Mouse (Mus musculus) gastrocnemius, postnatal 14 days (tissue): ENCODE results near the gene Efcab2. TPM values are rescaled to one million over a fixed set of nuclear protein-coding genes. Genes with fewer than 3 reads are reported as not detected.

Source experiments
- DNase-seq: peaks from one replicate; pipeline ENCODE4 v3.0.0; 2021; ENCODE audit warnings: mixed read lengths
- intact Hi-C: fragments of 180-260 bp; cut with DNase I; formaldehyde crosslinking; loops from one replicate; pipeline ENCODE4 v1.15.1; 2025; ENCODE audit warnings: low total_unique reads
- total RNA-seq, 2 experiments: library from RNA; stranded (reverse); gene quantifications; 2 replicates each; pipeline ENCODE4 v1.2.3; 2021

Gene Efcab2
- total RNA-seq, 2 experiments from 2014 or later, result 6.2 to 8.4 TPM

- DNase-seq, result no peak
- intact Hi-C loops, result no loop called here
Measured at GRCm38 (mm10) chr1:178458029-178458428, 52.1 kb downstream of the Efcab2 start.

GRCm38 (mm10) chr1:178463712-178464111 lies 57.8 kb downstream of the Efcab2 start:
- DNase-seq, result peak; percentile 68
- intact Hi-C loops, result loop anchor here (5.0 kb wide), 1 partner anchor 321 kb away; no protein-coding TSS in a partner anchor

- intact Hi-C loops, result loop anchor here (5.0 kb wide), 1 partner anchor 322 kb away; no protein-coding TSS in a partner anchor
- no peak for DNase-seq
Measured at GRCm38 (mm10) chr1:178464140-178464539, 58.3 kb downstream of the Efcab2 start.

GRCm38 (mm10) chr1:178467594-178467993 lies 61.7 kb downstream of the Efcab2 start:
- DNase-seq, result no peak
- intact Hi-C loops, result no loop called here

GRCm38 (mm10) chr1:178468280-178468679 lies 62.4 kb downstream of the Efcab2 start:
- intact Hi-C loops, result no loop called here
- no peak for DNase-seq

- intact Hi-C loops, result no loop called here
- no peak for DNase-seq
Measured at GRCm38 (mm10) chr1:178483854-178484253, 78.0 kb downstream of the Efcab2 start.

GRCm38 (mm10) chr1:178485138-178485867 lies 79.4 kb downstream of the Efcab2 start:
- intact Hi-C loops, result no loop called here
- no peak for DNase-seq

- no peak for DNase-seq
- intact Hi-C loops, result no loop called here
Measured at GRCm38 (mm10) chr1:178485868-178486220, 80.0 kb downstream of the Efcab2 start.

GRCm38 (mm10) chr1:178486828-178487227 lies 80.9 kb downstream of the Efcab2 start:
- no peak for DNase-seq
- intact Hi-C loops, result no loop called here

- DNase-seq, result no peak
- intact Hi-C loops, result no loop called here
Measured at GRCm38 (mm10) chr1:178489127-178489526, 83.2 kb downstream of the Efcab2 start.

- intact Hi-C loops, result no loop called here
- DNase-seq, result no peak
Measured at GRCm38 (mm10) chr1:178491733-178492132, 85.8 kb downstream of the Efcab2 start.

- intact Hi-C loops, result no loop called here
- no peak for DNase-seq
Measured at GRCm38 (mm10) chr1:178492493-178492892, 86.6 kb downstream of the Efcab2 start.

- DNase-seq, result no peak
- intact Hi-C loops, result no loop called here
Measured at GRCm38 (mm10) chr1:178496186-178496585, 90.3 kb downstream of the Efcab2 start.

GRCm38 (mm10) chr1:178496841-178497240 lies 91.0 kb downstream of the Efcab2 start:
- intact Hi-C loops, result no loop called here
- no peak for DNase-seq

- intact Hi-C loops, result no loop called here
- DNase-seq, result no peak
Measured at GRCm38 (mm10) chr1:178506938-178507337, 101.1 kb downstream of the Efcab2 start.

- DNase-seq, result no peak
- intact Hi-C loops, result no loop called here
Measured at GRCm38 (mm10) chr1:178512323-178513031, 106.6 kb downstream of the Efcab2 start.

GRCm38 (mm10) chr1:178513954-178514353 lies 108.1 kb downstream of the Efcab2 start:
- DNase-seq, result no peak
- intact Hi-C loops, result no loop called here

- intact Hi-C loops, result no loop called here
- DNase-seq, result no peak
Measured at GRCm38 (mm10) chr1:178515839-178516238, 110.0 kb downstream of the Efcab2 start.

GRCm38 (mm10) chr1:178522389-178522788 lies 116.5 kb downstream of the Efcab2 start:
- DNase-seq, result no peak
- intact Hi-C loops, result no loop called here

GRCm38 (mm10) chr1:178523152-178523551 lies 117.3 kb downstream of the Efcab2 start:
- DNase-seq, result no peak
- intact Hi-C loops, result no loop called here

GRCm38 (mm10) chr1:178527185-178527546 lies 121.3 kb downstream of the Efcab2 start:
- DNase-seq, result peak; percentile 55
- intact Hi-C loops, result loop anchor here (2.0 to 5.0 kb wide), 4 partner anchors 160 to 705 kb away; no protein-coding TSS in a partner anchor
